Mouse (Mus musculus) MEL (cell line): ENCODE results near the gene Sub1.

Experiments used
- CTCF ChIP-seq, 3 experiments: IDR thresholded peaks in 2 of 3; conservative IDR thresholded peaks in 1 of 3; 2 replicates each; pipeline ENCODE4 v1.5.1; 2011 to 2012; ENCODE audit warnings: low read length in 3 of 3, low read depth in 2 of 3, mild to moderate bottlenecking in 2 of 3, improper control_type of control experiment in 1 of 3, inconsistent platforms in 1 of 3, mixed read lengths in 1 of 3, moderate library complexity in 1 of 3; ENCODE audit not compliant: control insufficient read depth in 1 of 3, insufficient read depth in 1 of 3, poor library complexity in 1 of 3, severe bottlenecking in 1 of 3
- EP300 ChIP-seq, 2 experiments: IDR thresholded peaks; 2 replicates each; pipeline ENCODE4 v1.6.1; 2011; ENCODE audit warnings: improper control_type of control experiment in 2 of 2, low read length in 2 of 2, low read depth in 1 of 2, mild to moderate bottlenecking in 1 of 2
- MXI1 ChIP-seq: IDR thresholded peaks from 2 replicates; pipeline ENCODE4 v1.6.1; 2011; ENCODE audit warnings: mild to moderate bottlenecking, low read depth, low read length, improper control_type of control experiment
- SMC3 ChIP-seq: IDR thresholded peaks from 2 replicates; pipeline ENCODE4 v1.6.1; 2011; ENCODE audit warnings: low read depth, low read length, improper control_type of control experiment
- ZC3H11A ChIP-seq: IDR thresholded peaks from 2 replicates; pipeline ENCODE4 v1.6.1; 2012; ENCODE audit warnings: low read depth, mild to moderate bottlenecking, inconsistent platforms, low read length, improper control_type of control experiment
- ZMIZ1 ChIP-seq: IDR thresholded peaks from 2 replicates; pipeline ENCODE4 v1.6.1; 2012; ENCODE audit warnings: low read depth, mild to moderate bottlenecking, inconsistent platforms, low read length, improper control_type of control experiment, moderate library complexity
- ZNF384 ChIP-seq: IDR thresholded peaks from 2 replicates; pipeline ENCODE4 v1.6.1; 2012; ENCODE audit warnings: low read depth, mild to moderate bottlenecking, inconsistent platforms, low read length, improper control_type of control experiment

GRCm38 (mm10) chr15:12033155-12033554 is 36.4 kb upstream of the Sub1 start:
- no peak for TF ChIP-seq MXI1
- TF ChIP-seq ZC3H11A = no peak
- TF ChIP-seq CTCF (IDR thresholded peaks at IDR 0.05 in 2 of 3, conservative IDR thresholded peaks at IDR 0.05 in 1 of 3; ENCODE audit: control insufficient read depth in 1 of 3, insufficient read depth in 1 of 3, low read depth in 2 of 3, low read length in 3 of 3, poor library complexity in 1 of 3, severe bottlenecking in 1 of 3) = no peak
- TF ChIP-seq ZMIZ1 = no peak
- no peak for TF ChIP-seq ZNF384
- no peak for TF ChIP-seq SMC3
- no peak for TF ChIP-seq EP300 (IDR thresholded peaks at IDR 0.05; ENCODE audit: low read depth in 1 of 2, low read length in 2 of 2)
